In genomic region chrX:159256040-159256852, GRCm38 (mm10) we compare ENCODE assay signal across 8 mouse cellular contexts. TPM values are rescaled to one million over a fixed set of nuclear protein-coding genes. Genes with fewer than 3 reads are reported as not detected.
DNase-seq lines count a peak whose midpoint lies in the region; ATAC-seq and TF ChIP-seq lines count a peak whose summit lies in the region.

No protein-coding gene starts in this region.

- DNase-seq in testis, postnatal 14 days (ENCODE audit: low spot score) = no peak
- DNase-seq in brain, embryonic 14.5 days (ENCODE audit: low read depth) = peak; percentile 18
- DNase-seq in liver, adult 2 months (ENCODE audit: extremely low read depth, low read depth, low spot score) = no peak
- DNase-seq in retina, embryonic 14.5 days (ENCODE audit: low spot score) = peak; percentile 5
- DNase-seq in thymus, postnatal 25 days = no peak

- H3K27me3 ChIP-seq in testis, adult 2 months (ENCODE audit: control insufficient read depth, insufficient read depth, low read length) = no peaks in the 10 kb centered on the region
- H3K27me3 ChIP-seq in intestine, embryonic 15.5 days (replicated peaks) = no peaks in the 10 kb centered on the region
- no peaks in the 10 kb centered on the region for H3K27me3 ChIP-seq in liver, adult 2 months (ENCODE audit: control insufficient read depth, insufficient read depth, low read length)

- H3K36me3 ChIP-seq in testis, adult 2 months (ENCODE audit: control insufficient read depth, insufficient read depth, low read length) = no peaks in the 10 kb centered on the region
- no peaks in the 10 kb centered on the region for H3K36me3 ChIP-seq in intestine, embryonic 15.5 days
- no peaks in the 10 kb centered on the region for H3K36me3 ChIP-seq in liver, adult 2 months (ENCODE audit: control insufficient read depth, insufficient read depth, low read length)

- H3K4me1 ChIP-seq in testis, adult 2 months (ENCODE audit: control insufficient read depth, insufficient read depth, low read length) = peaks cover 2% of the 10 kb centered on the region; the same call in 1 of the 2 replicates
- no peaks in the 10 kb centered on the region for H3K4me1 ChIP-seq in intestine, embryonic 15.5 days (replicated peaks)
- peaks cover 3% of the 10 kb centered on the region; the same call in 1 of the 2 replicates for H3K4me1 ChIP-seq in liver, adult 2 months (ENCODE audit: control insufficient read depth, insufficient read depth, low read length)

- H3K9ac ChIP-seq in intestine, embryonic 15.5 days = peak overlapping the region; percentile 63
- peak overlapping the region; percentile 83 for H3K9ac ChIP-seq in liver, adult 2 months (ENCODE audit: low read depth, low read length)

- peak; percentile 8 for ATAC-seq in frontal cortex, adult (ENCODE audit: low TSS enrichment)
- no peak; the same call in none of the 2 replicates for ATAC-seq in intestine, embryonic 15.5 days

- peak overlapping the region; percentile 61 for H3K4me2 ChIP-seq in intestine, embryonic 15.5 days (replicated peaks)

- peaks cover 3% of the 10 kb centered on the region; the same call in 1 of the 2 replicates for H3K79me2 ChIP-seq in liver, adult 2 months (ENCODE audit: control insufficient read depth, insufficient read depth, low read length)

- H3K9me3 ChIP-seq in intestine, embryonic 15.5 days = no peaks in the 10 kb centered on the region

- no peak for TF ChIP-seq CTCF in testis, adult 2 months (IDR thresholded peaks at IDR 0.05; ENCODE audit: control insufficient read depth, insufficient read depth, insufficient replicate concordance, low read depth, low read length)
- TF ChIP-seq CTCF in brain, embryonic 14.5 days (IDR thresholded peaks at IDR 0.05; ENCODE audit: borderline replicate concordance, extremely low read depth, insufficient read depth, insufficient read length) = no peak
- TF ChIP-seq CTCF in liver, adult 2 months (IDR thresholded peaks at IDR 0.05; ENCODE audit: low read depth, low read length) = no peak

- peak overlapping the region; percentile 66 for H3K27ac ChIP-seq in testis, adult 2 months (ENCODE audit: control insufficient read depth, insufficient read depth, low read depth, low read length)
- H3K27ac ChIP-seq in intestine, embryonic 15.5 days = peak overlapping the region; percentile 84
- H3K27ac ChIP-seq in liver, adult 2 months (replicated peaks; ENCODE audit: insufficient read depth, low read depth, low read length) = peak overlapping the region; percentile 47; the same call in 1 of the 2 replicates

- 21% methylated on average over 39 of the region's 57 CpGs for WGBS in intestine, embryonic 15.5 days
- 3% methylated on average over 45 of the region's 57 CpGs for WGBS in liver, adult 2 months

- H3K4me3 ChIP-seq in testis, adult 2 months (ENCODE audit: control insufficient read depth, low read depth, low read length) = peak overlapping the region; percentile 89
- H3K4me3 ChIP-seq in intestine, embryonic 15.5 days (replicated peaks) = peak overlapping the region; percentile 62
- peak overlapping the region; percentile 78 for H3K4me3 ChIP-seq in liver, adult 2 months (ENCODE audit: insufficient read depth, low read depth, low read length)

- no peak for TF ChIP-seq POLR2A in testis, adult 2 months (IDR thresholded peaks at IDR 0.05; ENCODE audit: control insufficient read depth, low read depth, low read length)
- TF ChIP-seq POLR2A in brain, embryonic 14.5 days (IDR thresholded peaks at IDR 0.05; ENCODE audit: borderline replicate concordance, extremely low read depth, insufficient read depth, insufficient read length, poor library complexity, severe bottlenecking) = no peak
- no peak for TF ChIP-seq POLR2A in liver, adult 2 months (IDR thresholded peaks at IDR 0.05; ENCODE audit: extremely low read depth, insufficient read depth, low read length)

RNA-seq across cellular contexts. Expression of gene Rps6ka3, which starts 46.1 kb away (rescaled TPM):
- 4.2 TPM in 2 replicates for polyA plus RNA-seq in testis, adult 2 months (2012; rRNA removed)
- 19.9 and 24.4 TPM in 2 replicates for polyA plus RNA-seq in brain, embryonic 14.5 days (2012; rRNA removed)
- 4.6 and 5.3 TPM in 2 replicates for polyA plus RNA-seq in intestine, embryonic 15.5 days (2015; fragmentation: Nextera tagmentation; extraction: Ambion mirVana)
- total RNA-seq in liver, adult 2 months (2014; rRNA removed) = 6.8 and 7.4 TPM in 2 replicates
- 1.8 and 3.0 TPM in 2 replicates for polyA plus RNA-seq in liver, adult 2 months (2012; rRNA removed)

Comparison
In these comparisons a context has a peak if more than half of its experiments do, and no peak if none do; other contexts are left out.
1. DNase-seq: peak in brain, embryonic 14.5 days (single experiment) and retina, embryonic 14.5 days (single experiment); none in testis, postnatal 14 days (single experiment), liver, adult 2 months (single experiment) and thymus, postnatal 25 days (single experiment).
2. Peak in every context shown above with its lines, with median percentiles within 50 percentile points of each other: H3K27ac ChIP-seq and H3K4me3 ChIP-seq.